Mouse (Mus musculus) hindbrain, embryonic 14.5 days (tissue): ENCODE results near the gene Rgs11. TPM values are rescaled to one million over a fixed set of nuclear protein-coding genes. Genes with fewer than 3 reads are reported as not detected.

ENCODE experiments used
- ATAC-seq: fragments of 200-750 bp; cut with Nextera tagmentation; 2 replicates; pipeline ENCODE4 v1.8.0; 2017; ENCODE audit warnings: moderate number of reproducible peaks, mild to moderate bottlenecking, moderate TSS enrichment, moderate library complexity; ENCODE audit not compliant: low FRiP score
- DNase-seq: peaks from one replicate; pipeline ENCODE4 v3.0.0-alpha.2; 2015; ENCODE audit warnings: low spot score
- H3K27ac ChIP-seq: fragments of 300-500 bp; sonication (generic); 2 replicates; pipeline ENCODE4 v1.5.1; 2014; ENCODE audit warnings: mild to moderate bottlenecking, moderate library complexity
- H3K27me3 ChIP-seq: fragments of 300-500 bp; sonication (generic); 2 replicates; pipeline ENCODE4 v1.6.1; 2014; ENCODE audit warnings: mild to moderate bottlenecking, low read length, mixed read lengths; ENCODE audit not compliant: control insufficient read depth, insufficient read depth
- H3K36me3 ChIP-seq: fragments of 300-500 bp; sonication (generic); replicated peaks from 2 replicates; pipeline ENCODE4 v1.6.1; 2014; ENCODE audit not compliant: control insufficient read depth, insufficient read depth
- H3K4me1 ChIP-seq: fragments of 300-500 bp; sonication (generic); replicated peaks from 2 replicates; pipeline ENCODE4 v1.6.1; 2014; ENCODE audit warnings: antibody characterized with exemption, low read length, mixed read lengths; ENCODE audit not compliant: control insufficient read depth, insufficient read depth
- H3K4me2 ChIP-seq: fragments of 300-500 bp; sonication (generic); replicated peaks from 2 replicates; pipeline ENCODE4 v1.6.1; 2014; ENCODE audit warnings: mild to moderate bottlenecking, moderate library complexity
- H3K4me3 ChIP-seq: fragments of 300-500 bp; sonication (generic); replicated peaks from 2 replicates; pipeline ENCODE4 v1.5.1; 2014; ENCODE audit warnings: mild to moderate bottlenecking, low read length
- H3K9ac ChIP-seq: fragments of 300-500 bp; sonication (generic); 2 replicates; pipeline ENCODE4 v1.6.1; 2014
- H3K9me3 ChIP-seq: fragments of 300-500 bp; sonication (generic); 2 replicates; pipeline ENCODE4 v1.6.1; 2016; ENCODE audit warnings: low read length; ENCODE audit not compliant: control insufficient read depth
- WGBS: fragments of 180-500 bp; shearing (Covaris S2); extraction: QIAGEN DNeasy Blood & Tissue Kit; methylation state at CpG from one replicate; pipeline ENCODE4 v1.1.7; 2014; 5-methylcytosine and 5-hydroxymethylcytosine counted together
- polyA plus RNA-seq: library from polyadenylated mRNA; unstranded; fragments of >200 nt; fragmentation: Nextera tagmentation; extraction: Ambion mirVana; gene quantifications from 2 replicates; pipeline ENCODE4 v1.2.1, GENCODE M21; 2014

The Rgs11 gene
- polyA plus RNA-seq, 1 experiment from 2014 or later = 16.1 TPM

GRCm38 (mm10) chr17:26240120-26240790, 37.5 kb downstream of the Rgs11 start:
- 87% methylated on average over 6 of the region's 6 CpGs for WGBS
- Histone ChIP-seq H3K9ac (no peak overlapping the region), H3K4me2 (no peak overlapping the region), H3K36me3 (no peaks in the 10 kb centered on the region), H3K4me3 (no peak overlapping the region), H3K27me3 (no peaks in the 10 kb centered on the region), H3K4me1 (peaks cover 10% of the 10 kb centered on the region; the same call in 1 of the 2 replicates), H3K27ac (no peak overlapping the region), H3K9me3 (no peaks in the 10 kb centered on the region)
- DNase-seq = no peak
- ATAC-seq = no peak

GRCm38 (mm10) chr17:26240990-26241389, 38.2 kb downstream of the Rgs11 start:
- Histone ChIP-seq H3K4me3 (no peak overlapping the region), H3K36me3 (no peaks in the 10 kb centered on the region), H3K27ac (no peak overlapping the region), H3K9ac (no peak overlapping the region), H3K9me3 (no peaks in the 10 kb centered on the region), H3K27me3 (no peaks in the 10 kb centered on the region), H3K4me2 (no peak overlapping the region), H3K4me1 (peaks cover 10% of the 10 kb centered on the region; the same call in 1 of the 2 replicates)
- ATAC-seq = no peak
- WGBS = 89% methylated on average over 6 of the region's 6 CpGs
- no peak for DNase-seq

- peak; percentile 85 for ATAC-seq
- peak overlapping the region; percentile 74 for H3K4me2 ChIP-seq
- under 1% methylated on average over 32 of the region's 32 CpGs for WGBS
- DNase-seq = peak; percentile 59
- peak overlapping the region; percentile 69 for H3K9ac ChIP-seq
- peaks cover 10% of the 10 kb centered on the region; the same call in 1 of the 2 replicates for H3K4me1 ChIP-seq
- peak overlapping the region; percentile 81 for H3K27ac ChIP-seq
- H3K4me3 ChIP-seq = peak overlapping the region; percentile 69
- no peaks in the 10 kb centered on the region for H3K36me3 ChIP-seq
- no peaks in the 10 kb centered on the region for H3K9me3 ChIP-seq
- no peaks in the 10 kb centered on the region for H3K27me3 ChIP-seq
Observed at GRCm38 (mm10) chr17:26243471-26244100, 40.8 kb downstream of the Rgs11 start.

GRCm38 (mm10) chr17:26244101-26244841, 41.5 kb downstream of the Rgs11 start, which contains the start of gene Fam234a:
TSS of gene Fam234a (minus strand) at chr17:26244242.
- DNase-seq = peak; percentile 92
- ATAC-seq = peak; percentile 96
- WGBS = 6% methylated on average over 32 of the region's 33 CpGs
- Histone ChIP-seq H3K9ac (peak within 1 kb of the TSS; percentile 69), H3K36me3 (no peaks in the 10 kb centered on the region), H3K27ac (peak within 1 kb of the TSS; percentile 81), H3K4me1 (peaks cover 10% of the 10 kb centered on the region; the same call in 1 of the 2 replicates), H3K4me3 (peak within 1 kb of the TSS; percentile 69), H3K27me3 (no peaks in the 10 kb centered on the region), H3K9me3 (no peaks in the 10 kb centered on the region), H3K4me2 (peak within 1 kb of the TSS; percentile 74)

GRCm38 (mm10) chr17:26251886-26252538, 49.3 kb downstream of the Rgs11 start:
- WGBS = 61% methylated on average over 4 of the region's 4 CpGs
- H3K36me3 ChIP-seq = peaks cover 12% of the 10 kb centered on the region
- no peak for ATAC-seq
- H3K27ac ChIP-seq = peak overlapping the region; percentile 95
- H3K4me3 ChIP-seq = peak overlapping the region; percentile 91
- no peaks in the 10 kb centered on the region for H3K27me3 ChIP-seq
- DNase-seq = no peak
- H3K4me2 ChIP-seq = peak overlapping the region; percentile 91
- peak overlapping the region; percentile 95 for H3K9ac ChIP-seq
- peaks cover 13% of the 10 kb centered on the region; the same call in 1 of the 2 replicates for H3K4me1 ChIP-seq
- H3K9me3 ChIP-seq = no peaks in the 10 kb centered on the region

GRCm38 (mm10) chr17:26252539-26253251, 49.9 kb downstream of the Rgs11 start, which contains the start of gene Luc7l:
TSS of gene Luc7l (plus strand) at chr17:26252896.
- Histone ChIP-seq H3K4me1 (peaks cover 13% of the 10 kb centered on the region; the same call in 1 of the 2 replicates), H3K27ac (peak within 1 kb of the TSS; percentile 95), H3K9me3 (no peaks in the 10 kb centered on the region), H3K4me2 (peak within 1 kb of the TSS; percentile 91), H3K9ac (peak within 1 kb of the TSS; percentile 95), H3K27me3 (no peaks in the 10 kb centered on the region), H3K4me3 (peak within 1 kb of the TSS; percentile 91), H3K36me3 (peaks cover 19% of the 10 kb centered on the region)
- WGBS = under 1% methylated on average over 43 of the region's 43 CpGs
- DNase-seq (peak; percentile 95), ATAC-seq (peak; percentile 95)

GRCm38 (mm10) chr17:26253399-26253798, 50.6 kb downstream of the Rgs11 start:
- H3K36me3 ChIP-seq = peaks cover 26% of the 10 kb centered on the region
- peak overlapping the region; percentile 95 for H3K9ac ChIP-seq
- DNase-seq = no peak
- peak overlapping the region; percentile 91 for H3K4me3 ChIP-seq
- H3K4me2 ChIP-seq = peak overlapping the region; percentile 91
- H3K9me3 ChIP-seq = no peaks in the 10 kb centered on the region
- H3K4me1 ChIP-seq = peaks cover 13% of the 10 kb centered on the region; the same call in 1 of the 2 replicates
- peak overlapping the region; percentile 95 for H3K27ac ChIP-seq
- ATAC-seq = no peak
- WGBS = under 1% methylated on average over 24 of the region's 24 CpGs
- H3K27me3 ChIP-seq = no peaks in the 10 kb centered on the region

GRCm38 (mm10) chr17:26255313-26255712, 52.6 kb downstream of the Rgs11 start:
- H3K36me3 ChIP-seq = peaks cover 44% of the 10 kb centered on the region
- H3K9me3 ChIP-seq = no peaks in the 10 kb centered on the region
- 96% methylated on average over 7 of the region's 7 CpGs for WGBS
- ATAC-seq (no peak), DNase-seq (no peak)
- no peak overlapping the region for H3K27ac ChIP-seq
- no peak overlapping the region for H3K4me2 ChIP-seq
- no peaks in the 10 kb centered on the region for H3K27me3 ChIP-seq
- H3K9ac ChIP-seq = no peak overlapping the region
- no peak overlapping the region for H3K4me3 ChIP-seq
- H3K4me1 ChIP-seq = peaks cover 13% of the 10 kb centered on the region; the same call in 1 of the 2 replicates
